Mouse (Mus musculus) bone marrow macrophage, adult 2 months (primary cell): Measurements from ENCODE around the gene Tcf25. TPM values are rescaled to one million over a fixed set of nuclear protein-coding genes. Genes with fewer than 3 reads are reported as not detected.

Source experiments
- H3K27ac ChIP-seq: 2 replicates; pipeline ENCODE4 v1.5.1; 2012; ENCODE audit warnings: low read depth, low read length; ENCODE audit not compliant: insufficient read depth
- H3K4me1 ChIP-seq: 2 replicates; pipeline ENCODE4 v1.6.1; 2012; ENCODE audit warnings: low read length; ENCODE audit not compliant: control insufficient read depth, insufficient read depth
- H3K4me3 ChIP-seq: 2 replicates; pipeline ENCODE4 v1.5.1; 2012; ENCODE audit warnings: mild to moderate bottlenecking, low read length, moderate library complexity; ENCODE audit not compliant: insufficient read depth
- CTCF ChIP-seq: IDR thresholded peaks from 2 replicates; pipeline ENCODE4 v1.5.1; 2012; ENCODE audit warnings: low read depth, mild to moderate bottlenecking, low read length, moderate library complexity
- POLR2A ChIP-seq: IDR thresholded peaks from 2 replicates; pipeline ENCODE4 v1.6.1; 2012; ENCODE audit warnings: mild to moderate bottlenecking, low read depth, low read length, borderline replicate concordance
- polyA plus RNA-seq: library from polyadenylated mRNA; stranded (reverse); fragments of >200 nt; gene quantifications from 2 replicates; pipeline ENCODE4 v1.2.4, GENCODE M21; 2012; ENCODE audit not compliant: missing spikeins, insufficient read depth, insufficient read length

Tcf25 gene
- polyA plus RNA-seq, 1 experiment: 244 TPM

GRCm38 (mm10) chr8:123333864-123334263 lies 39.7 kb upstream of the Tcf25 start:
- Histone ChIP-seq H3K27ac (no peak overlapping the region), H3K4me3 (no peak overlapping the region), H3K4me1 (peaks cover 2% of the 10 kb centered on the region; the same call in 1 of the 2 replicates)
- no peak for TF ChIP-seq CTCF
- TF ChIP-seq POLR2A: no peak

- Histone ChIP-seq H3K4me3 (no peak overlapping the region), H3K4me1 (no peaks in the 10 kb centered on the region), H3K27ac (no peak overlapping the region)
- TF ChIP-seq CTCF (no peak), POLR2A (no peak)
These were observed 39.1 kb upstream of the Tcf25 start for GRCm38 (mm10) chr8:123334467-123334866.

- Histone ChIP-seq H3K27ac (no peak overlapping the region), H3K4me1 (peaks cover 4% of the 10 kb centered on the region), H3K4me3 (no peak overlapping the region)
- no peak for TF ChIP-seq POLR2A
- TF ChIP-seq CTCF: no peak
These were observed 36.1 kb upstream of the Tcf25 start for GRCm38 (mm10) chr8:123337475-123337874.

- Histone ChIP-seq H3K4me1 (peaks cover 19% of the 10 kb centered on the region), H3K4me3 (no peak overlapping the region), H3K27ac (no peak overlapping the region)
- TF ChIP-seq POLR2A (no peak), CTCF (no peak)
These were observed 33.5 kb upstream of the Tcf25 start for GRCm38 (mm10) chr8:123340071-123340470.

- Histone ChIP-seq H3K4me1 (peaks cover 19% of the 10 kb centered on the region), H3K27ac (no peak overlapping the region), H3K4me3 (no peak overlapping the region)
- TF ChIP-seq CTCF (no peak), POLR2A (no peak)
These were observed 32.2 kb upstream of the Tcf25 start for GRCm38 (mm10) chr8:123341040-123342015.

GRCm38 (mm10) chr8:123342253-123342652 lies 31.3 kb upstream of the Tcf25 start:
- TF ChIP-seq POLR2A (no peak), CTCF (no peak)
- peaks cover 19% of the 10 kb centered on the region for H3K4me1 ChIP-seq
- peak overlapping the region; percentile 34 for H3K27ac ChIP-seq
- H3K4me3 ChIP-seq: no peak overlapping the region

- H3K4me1 ChIP-seq: peaks cover 19% of the 10 kb centered on the region
- no peak for TF ChIP-seq POLR2A
- no peak for TF ChIP-seq CTCF
- peak overlapping the region; percentile 34 for H3K27ac ChIP-seq
- peak overlapping the region; percentile 12; the same call in 1 of the 2 replicates for H3K4me3 ChIP-seq
These were observed 30.6 kb upstream of the Tcf25 start for GRCm38 (mm10) chr8:123342911-123343310.

- H3K4me1 ChIP-seq: peaks cover 19% of the 10 kb centered on the region
- H3K4me3 ChIP-seq: no peak overlapping the region
- no peak overlapping the region for H3K27ac ChIP-seq
- TF ChIP-seq CTCF: no peak
- TF ChIP-seq POLR2A: no peak
These were observed 30.1 kb upstream of the Tcf25 start for GRCm38 (mm10) chr8:123343422-123343821.

GRCm38 (mm10) chr8:123345135-123345534 lies 28.4 kb upstream of the Tcf25 start:
- Histone ChIP-seq H3K4me3 (no peak overlapping the region), H3K27ac (no peak overlapping the region), H3K4me1 (peaks cover 19% of the 10 kb centered on the region)
- TF ChIP-seq CTCF (no peak), POLR2A (no peak)

GRCm38 (mm10) chr8:123345856-123346255 lies 27.7 kb upstream of the Tcf25 start:
- no peak overlapping the region for H3K27ac ChIP-seq
- no peak overlapping the region for H3K4me3 ChIP-seq
- TF ChIP-seq CTCF: no peak
- no peak for TF ChIP-seq POLR2A
- peaks cover 19% of the 10 kb centered on the region for H3K4me1 ChIP-seq
